ENCODE assay signal across 8 mouse cellular contexts in the genomic region with DNA sequence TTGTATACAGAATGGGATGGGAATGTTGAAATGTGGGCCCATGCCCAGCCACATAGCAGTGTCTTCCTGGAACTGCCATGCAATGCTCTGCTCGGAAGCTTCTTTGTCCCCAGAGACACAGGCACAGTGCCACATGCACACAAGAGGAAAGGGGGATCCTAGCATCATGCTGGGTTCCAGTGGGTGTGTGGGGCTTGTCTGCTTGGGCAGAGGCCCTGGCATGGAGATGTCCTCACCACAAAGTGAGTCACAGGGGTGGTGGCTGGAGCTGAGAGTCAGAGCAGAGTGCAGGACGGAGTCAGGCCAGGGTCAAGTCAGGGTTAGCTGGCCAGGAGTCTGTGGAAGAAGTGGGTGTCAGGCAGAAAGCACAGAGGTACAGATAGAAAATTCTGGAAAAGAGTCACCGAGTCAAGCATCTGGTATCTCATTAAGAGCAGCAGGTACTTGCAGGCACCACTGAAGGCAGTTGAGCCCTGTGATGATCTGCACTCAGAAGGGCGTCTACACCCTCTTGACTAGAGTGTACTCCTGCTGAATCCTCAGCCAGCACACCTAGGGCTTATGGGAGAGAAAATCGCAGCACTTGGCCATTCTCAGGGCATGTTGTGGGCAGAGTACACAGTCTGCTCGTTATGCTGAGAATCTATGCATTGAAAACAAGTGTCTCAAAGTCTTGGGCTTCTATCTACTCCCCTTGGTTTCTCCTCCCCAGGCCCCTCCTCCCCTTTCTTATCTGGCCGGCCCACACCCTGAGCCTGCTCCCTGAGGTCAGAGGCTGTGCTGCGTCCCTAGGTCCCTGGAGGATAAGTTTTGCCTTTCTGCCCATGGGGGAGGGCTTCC.
DNase-seq lines count a peak whose midpoint lies in the region; ATAC-seq and TF ChIP-seq lines count a peak whose summit lies in the region.

No protein-coding gene starts in this region.

- no peak overlapping the region for H3K4me2 ChIP-seq in midbrain, embryonic 12.5 days (replicated peaks)
- H3K4me2 ChIP-seq in midbrain, postnatal 0 days (ENCODE audit: low read depth, low read length, poor library complexity, severe bottlenecking), result no peak overlapping the region
- H3K4me2 ChIP-seq in hindbrain, embryonic 16.5 days (ENCODE audit: low read length), result no peak overlapping the region

- no peak for DNase-seq in midbrain, postnatal 0 days (ENCODE audit: low spot score)
- peak; percentile 73 for DNase-seq in c-Kit-positive CD71-positive TER-119-negative erythroid progenitor cells, embryonic 14.5 days (ENCODE audit: low read depth)
- DNase-seq in spleen, postnatal 36 days (ENCODE audit: low spot score in 2 of 2), result peak; percentile 51 to 71
- DNase-seq in left cerebral cortex, adult 8-10 months (ENCODE audit: low spot score in 2 of 2), result no peak
- no peak for DNase-seq in embryo, embryonic 11 days
- no peak for DNase-seq in layer of hippocampus, adult 9-11 months

- H3K27me3 ChIP-seq in midbrain, embryonic 12.5 days, result peaks cover 10% of the 10 kb centered on the region
- H3K27me3 ChIP-seq in midbrain, postnatal 0 days (ENCODE audit: insufficient read depth, low read length), result no peaks in the 10 kb centered on the region
- H3K27me3 ChIP-seq in hindbrain, embryonic 16.5 days (replicated peaks; ENCODE audit: control insufficient read depth, insufficient read depth, low read length), result no peaks in the 10 kb centered on the region

- H3K4me3 ChIP-seq in midbrain, embryonic 12.5 days, result no peak overlapping the region
- no peak overlapping the region for H3K4me3 ChIP-seq in midbrain, postnatal 0 days (ENCODE audit: low read depth, low read length)
- H3K4me3 ChIP-seq in hindbrain, embryonic 16.5 days (ENCODE audit: low read length), result no peak overlapping the region

- H3K27ac ChIP-seq in midbrain, embryonic 12.5 days (replicated peaks), result peak overlapping the region; percentile 75
- H3K27ac ChIP-seq in midbrain, postnatal 0 days (ENCODE audit: low read depth, low read length), result no peak overlapping the region
- H3K27ac ChIP-seq in hindbrain, embryonic 16.5 days (ENCODE audit: low read depth, low read length), result no peak overlapping the region

- peak; percentile 48; the same call in 1 of the 2 replicates for ATAC-seq in midbrain, embryonic 12.5 days (ENCODE audit: low FRiP score, low read depth)
- ATAC-seq in midbrain, postnatal 0 days (ENCODE audit: low FRiP score), result no peak
- ATAC-seq in hindbrain, embryonic 16.5 days, result peak; percentile 12; the same call in 1 of the 2 replicates

- H3K9me3 ChIP-seq in midbrain, embryonic 12.5 days, result no peaks in the 10 kb centered on the region
- H3K9me3 ChIP-seq in midbrain, postnatal 0 days (ENCODE audit: low read length), result no peaks in the 10 kb centered on the region
- no peaks in the 10 kb centered on the region for H3K9me3 ChIP-seq in hindbrain, embryonic 16.5 days (ENCODE audit: control insufficient read depth, low read length)

- 48% methylated on average over 8 of the region's 8 CpGs for WGBS in midbrain, embryonic 12.5 days
- 56% methylated on average over 8 of the region's 8 CpGs for WGBS in midbrain, postnatal 0 days
- 49% methylated on average over 8 of the region's 8 CpGs for WGBS in hindbrain, embryonic 16.5 days

- no peak overlapping the region for H3K9ac ChIP-seq in midbrain, embryonic 12.5 days (replicated peaks)
- no peak overlapping the region for H3K9ac ChIP-seq in midbrain, postnatal 0 days (replicated peaks; ENCODE audit: low read length, poor library complexity, severe bottlenecking)
- H3K9ac ChIP-seq in hindbrain, embryonic 16.5 days (ENCODE audit: low read depth, low read length), result no peak overlapping the region

- no peak for TF ChIP-seq CTCF in midbrain, postnatal 0 days (IDR thresholded peaks at IDR 0.05)

- no peaks in the 10 kb centered on the region for H3K36me3 ChIP-seq in midbrain, embryonic 12.5 days
- H3K36me3 ChIP-seq in midbrain, postnatal 0 days (ENCODE audit: insufficient read depth, low read length), result no peaks in the 10 kb centered on the region
- no peaks in the 10 kb centered on the region for H3K36me3 ChIP-seq in hindbrain, embryonic 16.5 days (ENCODE audit: control insufficient read depth, insufficient read depth, low read length)

- peaks cover 36% of the 10 kb centered on the region for H3K4me1 ChIP-seq in midbrain, embryonic 12.5 days
- H3K4me1 ChIP-seq in midbrain, postnatal 0 days (ENCODE audit: insufficient read depth, low read length), result peaks cover 7% of the 10 kb centered on the region
- H3K4me1 ChIP-seq in hindbrain, embryonic 16.5 days (ENCODE audit: control insufficient read depth, insufficient read depth, low read depth, low read length), result peaks cover 24% of the 10 kb centered on the region

Comparison
In these comparisons a context has a peak if more than half of its experiments do, and no peak if none do; other contexts are left out.
1. DNase-seq: peak in c-Kit-positive CD71-positive TER-119-negative erythroid progenitor cells, embryonic 14.5 days (single experiment) and spleen, postnatal 36 days (2 of 2); none in midbrain, postnatal 0 days (single experiment), left cerebral cortex, adult 8-10 months (0 of 2), embryo, embryonic 11 days (single experiment) and layer of hippocampus, adult 9-11 months (single experiment).